Mouse (Mus musculus) kidney, postnatal 4 days (tissue): ENCODE data around the gene Gm13289.
A peak's percentile ranks its signal among the peaks of the same experiment; 100 is the strongest.
"Not testable (repeated sequence)": the region's sequence is repeated elsewhere in the genome, so short reads cannot be mapped to it uniquely, and the experiment has no call there.

Experiments used
- DNase-seq, 2 experiments: peaks; one replicate each; pipeline ENCODE4 v3.0.0; 2021; ENCODE audit warnings: mixed read lengths in 2 of 2

The Gm13289 gene

GRCm38 (mm10) chr4:88785409-88785808 lies 8.7 kb downstream of the Gm13289 start, which contains the start of gene Gm13276:
Gm13276 (plus strand) TSS chr4:88785709.
- DNase-seq, result not testable (repeated sequence)

- DNase-seq, result peak; percentile 81 to 86
These were observed 11.7 kb downstream of the Gm13289 start, which contains the start of gene Gm13277 for GRCm38 (mm10) chr4:88788402-88788801. Gm13277 (plus strand) TSS chr4:88788632.

DNA sequence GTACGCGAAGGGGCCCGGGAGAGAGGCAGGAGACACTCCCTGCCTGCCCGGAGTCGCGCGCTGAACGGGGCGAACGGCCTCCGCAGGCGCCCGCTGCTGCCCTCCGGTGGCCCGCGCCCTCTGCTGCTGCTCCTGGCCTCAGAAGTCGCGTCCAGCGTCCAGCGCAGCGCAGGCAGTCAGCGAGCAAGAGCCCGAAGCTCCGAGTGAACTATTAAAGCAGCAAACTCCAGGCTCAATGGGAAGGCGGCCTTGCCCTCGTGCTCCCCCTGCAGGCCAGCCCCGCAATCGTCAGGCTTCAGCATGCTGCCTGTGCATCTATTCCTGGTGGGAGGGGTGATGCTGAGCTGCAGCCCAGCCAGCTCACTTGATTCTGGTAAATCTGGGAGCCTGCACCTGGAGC lies 14.5 kb downstream of the Gm13289 start, which contains the start of gene Gm13278:
Gene Gm13278, plus strand, starts transcription at position 301 of the 400 bp plus-strand sequence.
- not testable (repeated sequence) for DNase-seq

DNA sequence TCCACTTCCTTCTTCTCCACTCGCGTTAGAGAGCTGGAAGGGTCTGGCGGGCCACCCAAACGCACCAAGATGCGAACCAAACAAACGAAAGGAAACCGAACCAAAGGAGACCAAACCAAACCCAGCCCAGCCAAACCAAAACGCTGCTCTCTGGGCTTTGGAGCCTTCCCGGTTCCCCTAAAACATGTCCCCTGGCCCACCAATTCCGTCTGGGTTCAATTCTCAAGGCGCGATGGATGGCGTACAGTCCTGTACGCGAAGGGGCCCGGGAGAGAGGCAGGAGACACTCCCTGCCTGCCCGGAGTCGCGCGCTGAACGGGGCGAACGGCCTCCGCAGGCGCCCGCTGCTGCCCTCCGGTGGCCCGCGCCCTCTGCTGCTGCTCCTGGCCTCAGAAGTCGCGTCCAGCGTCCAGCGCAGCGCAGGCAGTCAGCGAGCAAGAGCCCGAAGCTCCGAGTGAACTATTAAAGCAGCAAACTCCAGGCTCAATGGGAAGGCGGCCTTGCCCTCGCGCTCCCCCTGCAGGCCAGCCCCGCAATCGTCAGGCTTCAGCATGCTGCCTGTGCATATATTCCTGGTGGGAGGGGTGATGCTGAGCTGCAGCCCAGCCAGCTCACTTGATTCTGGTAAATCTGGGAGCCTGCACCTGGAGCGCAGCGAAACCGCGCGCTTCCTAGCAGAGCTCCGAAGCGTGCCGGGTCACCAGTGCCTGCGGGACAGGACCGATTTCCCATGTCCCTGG lies 17.4 kb downstream of the Gm13289 start, which contains the start of gene Gm13275:
Gene Gm13275, plus strand, starts transcription at position 552 of the 740 bp plus-strand sequence.
- peak; percentile 49 to 63 for DNase-seq

DNA sequence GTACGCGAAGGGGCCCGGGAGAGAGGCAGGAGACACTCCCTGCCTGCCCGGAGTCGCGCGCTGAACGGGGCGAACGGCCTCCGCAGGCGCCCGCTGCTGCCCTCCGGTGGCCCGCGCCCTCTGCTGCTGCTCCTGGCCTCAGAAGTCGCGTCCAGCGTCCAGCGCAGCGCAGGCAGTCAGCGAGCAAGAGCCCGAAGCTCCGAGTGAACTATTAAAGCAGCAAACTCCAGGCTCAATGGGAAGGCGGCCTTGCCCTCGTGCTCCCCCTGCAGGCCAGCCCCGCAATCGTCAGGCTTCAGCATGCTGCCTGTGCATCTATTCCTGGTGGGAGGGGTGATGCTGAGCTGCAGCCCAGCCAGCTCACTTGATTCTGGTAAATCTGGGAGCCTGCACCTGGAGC lies 20.4 kb downstream of the Gm13289 start, which contains the start of gene Gm13279:
Gene Gm13279, plus strand, starts transcription at position 301 of the 400 bp plus-strand sequence.
- not testable (repeated sequence) for DNase-seq

- not testable (repeated sequence) for DNase-seq
These were observed 22.6 kb downstream of the Gm13289 start, which contains the start of gene Gm13285 for GRCm38 (mm10) chr4:88799365-88799764. Gm13285 (plus strand) TSS chr4:88799665.

GRCm38 (mm10) chr4:88802954-88803353 lies 26.2 kb downstream of the Gm13289 start, which contains the start of gene Gm13287:
Gm13287 (plus strand) TSS chr4:88803254.
- DNase-seq, result not testable (repeated sequence)

- DNase-seq, result not testable (repeated sequence)
These were observed 28.5 kb downstream of the Gm13289 start, which contains the start of gene Gm13288 for GRCm38 (mm10) chr4:88805231-88805630. Gm13288 (plus strand) TSS chr4:88805531.

- peak; percentile 47 to 68 for DNase-seq
These were observed 29.0 kb downstream of the Gm13289 start for GRCm38 (mm10) chr4:88805761-88806160.

DNA sequence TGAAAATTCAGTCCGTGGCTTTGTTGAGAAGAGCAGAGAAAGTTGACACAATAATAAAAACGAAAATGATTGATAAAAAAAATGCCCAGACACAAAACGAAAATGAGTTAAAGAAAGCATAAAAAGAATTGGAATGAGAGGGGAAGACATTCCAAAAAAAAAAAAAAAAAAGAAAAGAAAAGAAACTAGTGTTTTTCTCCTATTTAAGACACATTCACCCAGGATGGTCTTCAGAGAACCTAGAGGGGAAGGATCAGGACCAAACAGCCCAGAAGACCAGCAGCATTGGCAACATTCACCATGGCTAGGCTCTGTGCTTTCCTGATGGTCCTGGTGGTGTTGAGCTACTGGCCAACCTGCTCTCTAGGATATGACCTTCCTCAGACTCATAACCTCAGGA lies 39.2 kb downstream of the Gm13289 start, which contains the start of gene Ifna7:
Gene Ifna7, plus strand, starts transcription at position 301 of the 400 bp plus-strand sequence.
- DNase-seq, result no peak

DNA sequence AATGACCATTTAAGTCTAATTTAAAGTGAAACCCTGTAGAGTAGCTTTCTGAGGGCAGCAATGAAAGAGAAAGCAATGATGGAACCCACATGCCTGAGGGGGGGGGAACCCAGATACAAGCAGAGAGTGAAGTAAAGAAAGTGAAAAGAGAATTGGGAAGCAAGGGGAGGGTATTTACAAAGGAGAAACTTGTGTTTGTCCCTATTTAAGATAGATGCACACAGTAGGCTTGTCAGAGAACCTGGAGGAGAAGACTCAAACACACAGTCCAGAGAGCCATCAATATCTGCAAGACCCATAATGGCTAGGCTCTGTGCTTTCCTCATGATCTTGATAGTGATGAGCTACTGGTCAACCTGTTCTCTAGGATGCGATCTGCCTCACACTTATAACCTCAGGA lies 42.9 kb downstream of the Gm13289 start, which contains the start of gene Ifna11:
Gene Ifna11, plus strand, starts transcription at position 301 of the 400 bp plus-strand sequence.
- no peak for DNase-seq

GRCm38 (mm10) chr4:88822995-88823394 lies 46.3 kb downstream of the Gm13289 start:
- peak; percentile 17 to 27 for DNase-seq
